Mouse (Mus musculus) brain, embryonic 14.5 days (tissue): ENCODE results near the gene Nrip1.

Experiments
- CTCF ChIP-seq: fragments of 200-500 bp; IDR thresholded peaks from 2 replicates; pipeline ENCODE4 v1.5.1; 2012; ENCODE audit warnings: inconsistent platforms, mild to moderate bottlenecking, moderate library complexity, borderline replicate concordance; ENCODE audit not compliant: insufficient read depth, insufficient read length; ENCODE audit errors: extremely low read depth
- POLR2A ChIP-seq: fragments of 200-500 bp; IDR thresholded peaks from 2 replicates; pipeline ENCODE4 v1.6.1; 2012; ENCODE audit warnings: mild to moderate bottlenecking, inconsistent platforms, borderline replicate concordance; ENCODE audit not compliant: poor library complexity, insufficient read depth, insufficient read length, severe bottlenecking; ENCODE audit errors: extremely low read depth

- no peak for TF ChIP-seq POLR2A
- no peak for TF ChIP-seq CTCF
Measured at GRCm38 (mm10) chr16:76358128-76358748, 15.4 kb downstream of the Nrip1 start.
